Mouse (Mus musculus) heart, embryonic 11.5 days (tissue): ENCODE data around the gene Zfp207. TPM values are rescaled to one million over a fixed set of nuclear protein-coding genes. Genes with fewer than 3 reads are reported as not detected.
"Not testable (repeated sequence)": the region's sequence is repeated elsewhere in the genome, so short reads cannot be mapped to it uniquely, and the experiment has no call there.

ENCODE experiments used
- ATAC-seq: fragments of 200-750 bp; cut with Nextera tagmentation; replicated peaks from 2 replicates; pipeline ENCODE4 v1.8.0; 2017; ENCODE audit warnings: moderate library complexity; ENCODE audit not compliant: insufficient number of reproducible peaks, low FRiP score, low TSS enrichment
- H3K27ac ChIP-seq: fragments of 300-500 bp; sonication (generic); 2 replicates; pipeline ENCODE4 v1.5.1; 2014; ENCODE audit warnings: mild to moderate bottlenecking, low read depth, low read length
- H3K27me3 ChIP-seq: fragments of 300-500 bp; sonication (generic); 2 replicates; pipeline ENCODE4 v1.6.1; 2014; ENCODE audit warnings: mild to moderate bottlenecking, low read length, mixed read lengths; ENCODE audit not compliant: control insufficient read depth, insufficient read depth
- H3K36me3 ChIP-seq: fragments of 300-500 bp; sonication (generic); 2 replicates; pipeline ENCODE4 v1.6.1; 2014; ENCODE audit warnings: mild to moderate bottlenecking, low read length, moderate library complexity, mixed read lengths; ENCODE audit not compliant: control insufficient read depth, insufficient read depth
- H3K4me1 ChIP-seq: fragments of 300-500 bp; sonication (generic); 2 replicates; pipeline ENCODE4 v1.6.1; 2014; ENCODE audit warnings: low read length; ENCODE audit not compliant: control insufficient read depth, insufficient read depth
- H3K4me2 ChIP-seq: fragments of 300-500 bp; sonication (generic); 2 replicates; pipeline ENCODE4 v1.6.1; 2014; ENCODE audit warnings: mild to moderate bottlenecking, moderate library complexity
- H3K4me3 ChIP-seq: fragments of 300-500 bp; sonication (generic); 2 replicates; pipeline ENCODE4 v1.5.1; 2014; ENCODE audit warnings: low read depth, low read length
- H3K9ac ChIP-seq: fragments of 300-500 bp; sonication (generic); 2 replicates; pipeline ENCODE4 v1.6.1; 2014; ENCODE audit warnings: mild to moderate bottlenecking, low read depth, low read length, moderate library complexity
- H3K9me3 ChIP-seq: fragments of 300-500 bp; sonication (generic); replicated peaks from 2 replicates; pipeline ENCODE4 v1.6.1; 2016; ENCODE audit warnings: low read length; ENCODE audit not compliant: control insufficient read depth
- WGBS: fragments of 180-500 bp; shearing (Covaris S2); extraction: QIAGEN DNeasy Blood & Tissue Kit; methylation state at CpG from one replicate; pipeline ENCODE4 v1.1.7; 2014; ENCODE audit not compliant: insufficient replicate concordance; 5-methylcytosine and 5-hydroxymethylcytosine counted together
- polyA plus RNA-seq: library from polyadenylated mRNA; unstranded; fragments of >200 nt; fragmentation: Nextera tagmentation; extraction: Ambion mirVana; gene quantifications from 2 replicates; pipeline ENCODE4 v1.2.1, GENCODE M21; 2014

The Zfp207 gene
- polyA plus RNA-seq, 1 experiment from 2014 or later = 189 TPM

DNA sequence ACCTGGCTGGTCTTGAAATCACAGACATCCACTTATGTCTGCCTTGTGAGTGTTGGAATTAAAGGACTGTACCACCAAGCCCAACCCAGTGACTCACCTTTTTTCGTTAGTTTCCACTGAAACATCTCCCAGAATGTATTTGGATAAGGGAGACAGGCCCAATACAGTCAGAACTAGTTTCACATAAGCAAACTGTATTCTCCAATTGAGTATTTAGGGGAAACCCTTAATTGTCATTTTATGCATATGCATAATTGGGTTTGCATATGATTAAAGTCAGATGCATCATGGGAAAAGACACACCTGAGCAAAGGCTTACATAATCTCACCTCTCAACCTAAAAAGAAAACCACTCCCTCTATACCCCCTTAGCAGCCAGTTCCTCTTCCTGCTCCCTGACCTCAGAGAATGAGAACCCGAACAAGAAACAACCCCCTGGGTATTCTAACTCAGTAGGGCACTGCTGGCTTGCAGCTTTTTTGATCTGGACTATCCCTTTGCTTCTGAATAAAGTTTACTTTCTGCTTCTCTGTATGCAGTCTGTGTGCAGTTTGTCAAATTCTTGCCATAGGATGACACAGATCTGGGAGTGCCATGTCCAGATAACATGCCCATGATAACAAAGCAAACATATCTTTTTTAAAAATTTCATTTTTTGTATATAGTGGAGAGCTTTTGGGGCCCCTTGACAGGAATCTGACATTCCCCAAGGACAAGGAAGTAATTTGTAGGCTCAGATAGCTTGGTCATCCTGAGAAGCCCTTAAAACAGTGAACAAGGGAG lies 37.3 kb downstream of the Zfp207 start:
- Histone ChIP-seq H3K4me2 (no peak overlapping the region), H3K9me3 (0 out of 2 replicates have a peak, but pooled peaks cover 4% of the 10 kb centered on the region), H3K36me3 (peaks cover 10% of the 10 kb centered on the region), H3K9ac (no peak overlapping the region), H3K27me3 (no peaks in the 10 kb centered on the region), H3K4me3 (no peak overlapping the region), H3K4me1 (no peaks in the 10 kb centered on the region), H3K27ac (no peak overlapping the region)
- no peak for ATAC-seq
- WGBS = 67% methylated on average over 2 of the region's 2 CpGs

DNA sequence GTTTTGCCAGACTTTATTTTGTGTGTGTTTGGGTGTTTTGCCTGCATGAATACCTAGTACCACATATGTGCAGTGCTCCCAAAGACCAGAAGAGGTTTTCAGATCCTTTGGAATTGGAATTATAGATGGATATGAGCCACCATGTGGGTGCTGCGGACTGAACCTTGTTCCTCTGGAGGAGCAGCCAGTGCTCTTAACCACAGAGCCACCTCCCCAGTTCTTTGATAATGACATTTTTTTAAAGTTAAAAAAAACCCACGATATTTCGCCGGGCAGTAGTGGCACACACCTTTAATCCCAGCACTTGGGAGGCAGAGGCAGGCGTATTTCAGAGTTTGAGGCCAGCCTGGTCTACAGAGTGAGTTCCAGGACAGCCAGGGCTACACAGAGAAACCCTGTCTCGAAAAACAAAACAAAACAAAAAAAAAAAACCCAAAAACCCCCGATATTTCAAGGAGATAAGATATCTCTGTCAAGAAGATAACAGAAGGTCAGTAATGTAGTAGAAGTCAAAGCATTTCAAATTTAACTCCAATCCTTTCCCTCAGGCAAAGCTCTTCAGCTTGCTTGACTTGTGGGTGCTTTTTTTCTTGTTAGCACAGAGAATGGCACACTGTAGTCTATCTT lies 38.5 kb downstream of the Zfp207 start:
- no peaks in the 10 kb centered on the region for H3K4me1 ChIP-seq
- no peak overlapping the region for H3K27ac ChIP-seq
- no peak overlapping the region for H3K9ac ChIP-seq
- 0 out of 2 replicates have a peak, but pooled peaks cover 4% of the 10 kb centered on the region for H3K9me3 ChIP-seq
- H3K27me3 ChIP-seq = no peaks in the 10 kb centered on the region
- H3K4me2 ChIP-seq = no peak overlapping the region
- ATAC-seq = no peak
- H3K4me3 ChIP-seq = no peak overlapping the region
- peaks cover 7% of the 10 kb centered on the region; the same call in 1 of the 2 replicates for H3K36me3 ChIP-seq
- WGBS = 73% methylated on average over 7 of the region's 7 CpGs

DNA sequence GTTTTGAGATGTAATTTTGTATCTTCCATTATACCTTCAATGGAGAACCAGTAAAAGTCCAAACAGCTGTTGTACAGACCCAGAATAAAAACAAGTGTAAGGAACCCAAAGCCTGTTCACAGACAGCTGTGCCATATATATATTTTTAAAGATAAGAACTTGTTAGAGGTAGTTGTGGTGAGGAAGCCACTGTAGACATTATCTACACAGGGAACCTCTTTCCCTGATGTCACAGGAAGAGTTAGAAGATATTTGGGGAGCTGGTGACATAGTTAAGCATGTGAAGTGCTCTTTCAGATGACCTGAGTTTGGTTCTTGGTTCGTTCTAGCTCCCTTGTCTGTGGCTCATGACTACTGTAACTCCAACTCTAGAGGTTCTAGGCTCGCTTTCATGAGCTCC lies 41.6 kb downstream of the Zfp207 start:
- WGBS = 72% methylated on average over 2 of the region's 2 CpGs
- H3K27me3 ChIP-seq = no peaks in the 10 kb centered on the region
- H3K27ac ChIP-seq = no peak overlapping the region
- ATAC-seq = no peak
- H3K36me3 ChIP-seq = no peaks in the 10 kb centered on the region
- H3K4me3 ChIP-seq = no peak overlapping the region
- no peaks in the 10 kb centered on the region for H3K4me1 ChIP-seq
- no peaks in the 10 kb centered on the region for H3K9me3 ChIP-seq
- no peak overlapping the region for H3K4me2 ChIP-seq
- H3K9ac ChIP-seq = no peak overlapping the region

DNA sequence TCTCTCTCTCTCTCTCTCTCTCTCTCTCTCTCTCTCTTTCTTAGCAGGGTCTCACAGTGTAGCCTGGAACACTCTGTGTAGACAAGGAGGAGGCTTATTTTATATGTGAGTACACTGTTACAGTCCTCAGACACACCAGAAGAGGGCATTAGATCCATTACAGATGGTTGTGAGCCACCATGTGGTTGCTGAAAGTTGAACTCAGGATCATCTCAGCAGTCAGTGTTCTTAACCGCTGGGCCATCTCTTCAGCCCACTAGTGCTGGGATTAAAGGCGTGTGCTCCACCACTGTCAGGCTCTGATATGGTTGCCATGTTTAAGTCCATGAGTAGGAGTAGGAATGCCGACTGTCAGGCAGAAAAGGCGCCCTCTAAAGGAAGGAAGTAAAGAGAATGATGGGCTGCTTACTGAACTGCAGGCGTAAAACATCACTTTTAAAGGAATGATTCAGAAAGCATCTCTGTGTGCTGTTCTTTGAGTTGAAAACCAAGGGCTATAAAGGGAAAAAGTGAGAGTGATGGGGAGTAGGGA lies 42.2 kb downstream of the Zfp207 start:
- no peak overlapping the region for H3K4me3 ChIP-seq
- H3K4me2 ChIP-seq = no peak overlapping the region
- no peaks in the 10 kb centered on the region for H3K27me3 ChIP-seq
- no peak overlapping the region for H3K27ac ChIP-seq
- H3K9ac ChIP-seq = no peak overlapping the region
- 52% methylated on average over 5 of the region's 5 CpGs for WGBS
- no peaks in the 10 kb centered on the region for H3K4me1 ChIP-seq
- no peaks in the 10 kb centered on the region for H3K36me3 ChIP-seq
- H3K9me3 ChIP-seq = no peaks in the 10 kb centered on the region
- no peak for ATAC-seq

DNA sequence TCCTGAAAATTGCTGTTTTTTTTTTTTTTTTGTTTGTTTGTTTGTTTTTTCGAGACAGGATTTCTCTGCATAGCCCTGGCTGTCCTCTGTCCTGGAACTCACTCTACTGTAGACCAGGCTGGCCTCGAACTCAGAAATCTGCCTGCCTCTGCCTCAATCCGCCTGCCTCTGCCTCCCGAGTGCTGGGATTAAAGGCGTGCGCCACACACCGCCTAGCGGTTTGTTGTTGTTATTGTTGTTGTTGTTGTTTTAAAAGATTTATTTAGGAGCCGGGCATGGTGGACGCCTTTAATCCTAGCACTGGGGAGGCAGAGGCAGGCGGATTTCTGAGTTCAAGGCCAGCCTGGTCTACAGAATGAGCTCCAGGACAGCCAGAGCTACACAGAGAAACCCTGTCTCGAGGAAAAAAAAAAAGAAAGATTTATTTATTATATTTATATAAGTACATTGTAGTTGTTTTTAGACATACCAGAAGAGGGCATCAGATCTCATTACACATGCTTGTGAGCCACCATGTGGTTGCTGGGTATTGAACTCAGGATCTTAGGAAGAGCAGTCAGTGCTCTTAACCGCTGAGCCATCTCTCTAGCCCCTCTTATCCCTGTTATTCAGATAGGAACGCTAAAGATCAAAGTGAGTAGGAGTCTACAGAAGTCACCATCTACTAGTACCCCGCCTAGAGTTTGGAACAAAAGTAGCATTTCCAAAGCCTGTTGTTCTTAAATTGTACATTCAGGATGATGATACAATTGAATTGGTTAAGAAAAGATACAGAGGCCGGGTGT lies 43.1 kb downstream of the Zfp207 start:
- 76% methylated on average over 16 of the region's 16 CpGs for WGBS
- not testable (repeated sequence) for H3K27ac ChIP-seq, ATAC-seq, H3K36me3 ChIP-seq, H3K4me3 ChIP-seq, H3K9ac ChIP-seq, H3K9me3 ChIP-seq, H3K4me1 ChIP-seq, H3K27me3 ChIP-seq, H3K4me2 ChIP-seq

DNA sequence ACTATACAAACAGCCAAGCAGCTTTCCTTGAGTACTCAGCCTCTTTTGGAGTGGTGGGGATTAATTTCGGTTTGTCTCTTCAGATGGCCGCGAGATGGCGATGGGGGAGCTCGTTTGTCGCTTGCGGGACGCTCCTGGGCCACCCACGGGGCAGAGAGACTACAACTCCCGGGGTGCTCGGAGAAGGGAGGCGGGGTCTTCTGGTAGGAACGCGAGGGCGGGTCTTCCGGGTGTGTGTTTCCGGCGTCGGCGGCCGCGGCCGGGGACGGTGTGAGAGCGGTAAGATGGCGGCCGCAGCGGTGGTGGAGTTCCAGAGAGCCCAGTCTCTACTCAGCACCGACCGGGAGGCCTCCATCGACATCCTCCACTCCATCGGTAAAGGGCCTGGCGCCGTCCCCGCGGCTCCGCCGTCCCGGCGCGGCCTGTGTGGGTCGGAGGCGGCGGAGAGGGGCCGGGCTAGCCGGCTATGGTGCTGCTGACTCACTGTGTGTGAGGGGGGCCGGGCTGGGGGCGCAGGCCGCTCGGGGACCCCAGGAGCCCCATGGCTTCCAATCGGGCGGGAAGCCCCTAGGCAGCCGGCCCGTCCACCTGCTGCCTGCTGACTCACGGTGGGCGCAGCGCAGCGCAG lies 45.4 kb downstream of the Zfp207 start, which contains the start of gene Psmd11:
Gene Psmd11, plus strand, starts transcription at position 235 of the 628 bp plus-strand sequence.
- Histone ChIP-seq H3K4me1 (no peaks in the 10 kb centered on the region), H3K9me3 (no peaks in the 10 kb centered on the region), H3K4me3 (peak within 1 kb of the TSS; percentile 97), H3K27ac (peak within 1 kb of the TSS; percentile 89), H3K9ac (peak within 1 kb of the TSS; percentile 95), H3K27me3 (no peaks in the 10 kb centered on the region), H3K4me2 (peak within 1 kb of the TSS; percentile 73), H3K36me3 (peaks cover 12% of the 10 kb centered on the region)
- under 1% methylated on average over 58 of the region's 58 CpGs for WGBS
- peak; percentile 96 for ATAC-seq

DNA sequence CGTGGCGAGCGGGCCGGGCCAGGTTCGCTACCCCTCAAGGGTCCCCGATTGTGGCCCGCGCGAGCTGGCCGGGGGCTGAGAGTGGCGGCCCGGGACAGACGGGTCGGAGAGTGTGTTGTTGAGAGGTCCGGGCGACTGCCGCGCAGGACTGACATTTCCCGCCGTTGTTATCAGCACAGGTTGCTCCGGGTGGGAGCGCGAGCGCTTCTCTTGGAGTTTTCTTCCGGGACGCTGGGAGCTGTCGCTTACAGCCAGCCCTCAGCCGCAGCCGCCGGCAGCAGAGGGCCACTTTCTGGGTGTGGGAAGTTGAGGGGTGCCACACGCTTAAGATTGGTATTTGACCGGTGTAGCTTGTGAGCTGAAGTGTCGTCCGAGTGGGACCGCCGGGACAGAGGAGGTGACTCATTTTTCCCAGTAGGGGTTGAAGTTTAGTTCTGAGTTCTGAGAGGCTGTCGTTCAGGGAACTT lies 46.0 kb downstream of the Zfp207 start:
- peak; percentile 58 for ATAC-seq
- Histone ChIP-seq H3K9ac (peak overlapping the region; percentile 95), H3K27ac (peak overlapping the region; percentile 89), H3K4me3 (peak overlapping the region; percentile 97), H3K4me2 (peak overlapping the region; percentile 73), H3K9me3 (no peaks in the 10 kb centered on the region), H3K36me3 (peaks cover 12% of the 10 kb centered on the region), H3K27me3 (no peaks in the 10 kb centered on the region), H3K4me1 (no peaks in the 10 kb centered on the region)
- under 1% methylated on average over 37 of the region's 37 CpGs for WGBS
